Mouse (Mus musculus) embryo, embryonic 9.5 days (tissue): ENCODE results near the gene Fdxacb1.

ENCODE experiments used
- DNase-seq: peaks from one replicate; pipeline ENCODE4 v3.0.0-alpha.2; 2017; ENCODE audit errors: extremely low spot score

Gene Fdxacb1

GRCm38 (mm10) chr9:50803055-50803671, 35.1 kb downstream of the Fdxacb1 start:
- DNase-seq = no peak

DNA sequence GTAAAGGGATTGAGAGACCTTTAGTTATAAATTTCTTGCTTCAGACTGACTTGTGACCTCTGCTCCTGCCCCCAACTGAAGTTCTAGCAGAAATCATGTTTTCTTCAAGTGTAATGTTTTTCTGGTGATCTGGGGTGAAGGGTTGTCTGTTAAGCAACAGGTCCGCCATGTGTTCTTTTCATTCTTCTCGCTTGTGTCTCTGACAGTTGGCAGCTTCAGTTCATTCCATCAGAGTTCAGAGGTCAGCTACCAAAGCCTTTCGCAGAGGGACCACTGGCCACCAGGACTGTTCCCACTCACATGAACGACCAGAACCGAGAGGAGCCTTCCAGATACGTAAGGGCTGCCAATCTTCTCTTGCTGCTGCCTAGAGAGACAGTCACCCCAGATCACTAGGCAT, 40.4 kb downstream of the Fdxacb1 start:
- no peak for DNase-seq

GRCm38 (mm10) chr9:50809146-50809545, 41.1 kb downstream of the Fdxacb1 start:
- no peak for DNase-seq

DNA sequence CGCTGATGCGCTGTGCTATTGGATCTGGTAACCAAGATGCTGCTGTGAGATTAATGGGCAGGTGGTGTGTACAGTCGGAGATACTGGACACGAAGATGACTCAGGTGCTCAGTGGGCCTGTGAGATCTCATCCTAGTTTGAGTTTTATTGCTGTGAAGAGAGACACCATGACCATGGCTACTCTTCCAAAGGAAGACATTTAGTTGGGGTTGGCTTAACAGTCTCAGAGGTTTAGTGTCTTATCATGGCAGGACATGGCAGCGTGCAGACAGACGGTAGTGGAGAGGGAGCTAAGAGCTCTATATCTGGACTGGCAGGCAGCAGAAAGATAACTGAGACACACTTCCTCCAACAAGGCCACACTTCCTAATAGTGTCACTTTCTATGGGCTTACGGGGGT, 43.2 kb downstream of the Fdxacb1 start:
- no peak for DNase-seq

GRCm38 (mm10) chr9:50811746-50812145, 43.7 kb downstream of the Fdxacb1 start:
- DNase-seq = no peak

DNA sequence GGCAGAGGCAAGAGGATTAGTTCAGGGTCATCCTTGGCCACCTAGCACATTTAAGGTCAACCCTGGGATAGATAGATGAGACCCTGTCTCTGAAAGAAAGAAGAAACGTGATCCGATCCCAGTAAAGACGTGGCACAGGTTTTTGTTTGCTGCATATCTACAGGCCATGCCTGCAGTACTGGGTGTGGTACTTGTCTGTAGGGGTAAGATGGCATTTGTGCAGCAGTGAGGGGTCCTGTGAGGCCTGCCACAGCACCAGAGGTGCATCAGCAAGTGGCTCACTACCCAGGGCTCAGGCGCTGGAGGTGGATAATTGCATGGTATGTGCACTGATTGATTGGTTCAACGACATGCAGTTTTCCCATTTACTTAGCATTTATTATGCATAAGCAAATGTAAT, 45.8 kb downstream of the Fdxacb1 start:
- DNase-seq = no peak

GRCm38 (mm10) chr9:50815666-50816065, 47.6 kb downstream of the Fdxacb1 start:
- no peak for DNase-seq

DNA sequence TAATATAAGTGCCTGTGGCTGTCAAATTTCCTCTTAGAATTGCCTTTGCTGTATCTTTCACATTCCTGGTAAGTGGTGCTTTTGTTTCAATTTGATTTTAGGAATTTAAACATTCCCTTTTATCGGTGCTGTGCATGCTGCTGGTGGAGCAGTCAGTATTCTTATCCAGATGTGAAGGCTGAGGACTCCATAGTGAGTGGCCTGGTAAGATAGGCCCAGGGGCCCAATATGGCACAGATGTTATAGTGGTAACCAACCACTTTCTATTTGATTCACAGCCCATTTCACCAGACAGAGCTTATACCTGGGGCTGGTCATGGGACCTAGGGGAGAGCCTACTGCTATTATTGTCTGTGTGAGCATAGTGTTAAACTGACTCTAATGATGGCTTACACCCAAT, 48.5 kb downstream of the Fdxacb1 start:
- DNase-seq = no peak

GRCm38 (mm10) chr9:50818050-50818449, 50.0 kb downstream of the Fdxacb1 start:
- no peak for DNase-seq

GRCm38 (mm10) chr9:50819716-50820115, 51.7 kb downstream of the Fdxacb1 start:
- no peak for DNase-seq

GRCm38 (mm10) chr9:50821651-50822050, 53.6 kb downstream of the Fdxacb1 start:
- DNase-seq = no peak

GRCm38 (mm10) chr9:50822216-50822615, 54.2 kb downstream of the Fdxacb1 start:
- no peak for DNase-seq
